Mouse (Mus musculus): ENCODE measurements at regions not wholly inside any gene's neighbourhood (a gene's known extent, or its start where the extent isn't known, plus 50 kb on each side); places are given as distances from the start of the nearest gene placed in this dataset.

DNA sequence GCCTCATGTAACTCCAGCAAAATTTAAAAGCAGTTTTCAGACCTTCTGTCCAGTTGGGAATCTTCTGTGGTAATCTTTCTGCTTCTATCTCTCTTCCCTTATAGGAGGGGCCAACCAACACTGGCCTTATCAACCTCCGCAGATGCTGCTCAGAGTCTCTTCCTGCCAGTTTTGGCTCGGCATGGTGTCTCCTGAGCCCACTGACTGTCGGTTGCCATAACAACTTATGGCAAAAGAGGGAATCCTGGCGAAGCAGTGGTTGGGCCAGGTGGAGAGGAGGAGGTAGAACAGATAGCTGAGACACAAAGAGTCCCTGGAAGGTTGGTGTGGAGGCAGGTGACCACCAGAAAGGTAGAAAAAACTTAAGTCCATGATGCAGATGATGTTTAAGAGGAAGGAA, 562.4 kb downstream of the Inhba start:
- TF ChIP-seq CTCF (IDR thresholded peaks at IDR 0.05; ENCODE audit: extremely low read depth, insufficient read depth, low read length): no peak
- no peak for TF ChIP-seq POLR2A (IDR thresholded peaks at IDR 0.05; ENCODE audit: extremely low read depth, insufficient read depth, low read length)
